Mouse (Mus musculus): ENCODE measurements around the gene Ptpn22. TPM values are rescaled to one million over a fixed set of nuclear protein-coding genes. Genes with fewer than 3 reads are reported as not detected.

Gene Ptpn22
- total and polyA plus RNA-seq, 3 experiments = 21.9 to 90.9 (median 46.9) TPM

DNA sequence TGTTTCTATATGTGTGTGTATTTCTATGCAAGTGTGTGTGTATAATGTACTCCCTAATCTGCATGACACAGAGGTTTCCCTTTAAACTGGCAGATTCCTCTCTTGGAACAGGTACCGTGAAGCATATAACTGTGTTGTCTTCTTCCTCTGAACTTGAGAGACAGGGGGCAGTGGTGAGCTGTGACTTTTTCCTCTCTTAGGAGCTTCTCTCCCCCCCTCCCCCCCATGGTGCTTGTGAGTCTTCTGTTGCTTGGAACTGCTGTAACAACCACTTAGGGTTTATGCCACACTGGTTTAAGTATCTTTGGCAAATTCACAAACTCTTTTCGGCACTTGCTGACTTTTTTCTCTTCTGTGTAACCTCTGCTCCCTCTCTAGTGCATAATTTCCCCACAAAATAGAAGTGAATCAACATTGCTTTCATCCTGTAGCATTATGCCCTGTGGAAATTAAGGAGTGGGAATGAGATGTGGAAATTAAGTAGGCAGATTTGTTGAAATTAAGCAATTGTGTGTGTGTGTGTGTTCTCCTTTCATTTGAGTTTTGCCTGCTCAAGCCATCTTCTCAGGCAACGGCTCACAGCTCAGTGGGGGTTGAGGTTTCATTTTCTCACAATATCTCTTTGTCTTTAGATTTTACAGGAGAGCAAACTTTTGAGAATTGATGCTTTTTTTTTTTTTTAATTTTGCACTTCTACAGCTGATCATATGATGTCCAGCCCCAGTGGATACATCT, 6.9 kb upstream of the Ptpn22 start:
- peak overlapping the region; percentile 7 to 63 (median 53) for H3K4me3 ChIP-seq (replicated peaks in 1 of 3; ENCODE audit: low read depth in 2 of 3, low read length in 2 of 3, poor library complexity in 1 of 3)
- TF ChIP-seq HCFC1 (IDR thresholded peaks at IDR 0.05; ENCODE audit: low read depth, low read length) = peak; percentile 61
- no peak for TF ChIP-seq PAX5 (IDR thresholded peaks at IDR 0.05; ENCODE audit: low read length)
- TF ChIP-seq E2F4 (IDR thresholded peaks at IDR 0.05; ENCODE audit: insufficient replicate concordance, low read depth, low read length) = no peak
- TF ChIP-seq BHLHE40 (IDR thresholded peaks at IDR 0.05; ENCODE audit: low read depth, low read length) = peak; percentile 51
- 0 out of 2 replicates have a peak, but pooled peaks have one; percentile 46 for TF ChIP-seq TCF12 (IDR thresholded peaks at IDR 0.05; ENCODE audit: low read depth, low read length)
- peak; percentile 30 for TF ChIP-seq ETS1 (conservative IDR thresholded peaks at IDR 0.05; ENCODE audit: low read depth, low read length)
- TF ChIP-seq CTCF (conservative IDR thresholded peaks at IDR 0.05 in 1 of 2, IDR thresholded peaks at IDR 0.05 in 1 of 2; ENCODE audit: low read depth in 2 of 2, low read length in 2 of 2) = peak; percentile 46 to 87; a peak in 3 of 4 replicates
- TF ChIP-seq MEF2A (IDR thresholded peaks at IDR 0.05; ENCODE audit: borderline replicate concordance, low read depth, low read length) = peak; percentile 64; the same call in 1 of the 2 replicates
- TF ChIP-seq POLR2AphosphoS2 (IDR thresholded peaks at IDR 0.05; ENCODE audit: low read depth, low read length) = no peak
- no peak for TF ChIP-seq JUND (conservative IDR thresholded peaks at IDR 0.05; ENCODE audit: low read depth, low read length)
- no peak for TF ChIP-seq JUN (IDR thresholded peaks at IDR 0.05; ENCODE audit: insufficient read depth, low read depth, low read length)
- no peak for TF ChIP-seq TBP (conservative IDR thresholded peaks at IDR 0.05; ENCODE audit: low read depth, low read length)
- peak; percentile 85 for TF ChIP-seq CHD2 (IDR thresholded peaks at IDR 0.05; ENCODE audit: low read length)
- TF ChIP-seq GABPA (IDR thresholded peaks at IDR 0.05; ENCODE audit: insufficient replicate concordance, low read depth, low read length) = no peak
- TF ChIP-seq ZC3H11A (IDR thresholded peaks at IDR 0.05; ENCODE audit: low read depth, low read length) = peak; percentile 45; the same call in 1 of the 2 replicates
- TF ChIP-seq NRF1 (IDR thresholded peaks at IDR 0.05; ENCODE audit: low read depth, low read length) = peak; percentile 23; the same call in 1 of the 2 replicates
- TF ChIP-seq SIN3A (IDR thresholded peaks at IDR 0.05; ENCODE audit: low read length) = peak; percentile 88
- peak; percentile 65 for TF ChIP-seq IRF4 (IDR thresholded peaks at IDR 0.05; ENCODE audit: low read depth, low read length)
- TF ChIP-seq POLR2A (IDR thresholded peaks at IDR 0.05; ENCODE audit: low read depth, low read length) = no peak
- peak; percentile 29; the same call in 1 of the 2 replicates for TF ChIP-seq EP300 (IDR thresholded peaks at IDR 0.05; ENCODE audit: low read length)
- TF ChIP-seq ZNF384 (IDR thresholded peaks at IDR 0.05; ENCODE audit: low read depth, low read length) = peak; percentile 55
- TF ChIP-seq RCOR1 (conservative IDR thresholded peaks at IDR 0.05; ENCODE audit: low read depth, low read length) = no peak
- peak; percentile 70; the same call in 1 of the 2 replicates for TF ChIP-seq MYC (IDR thresholded peaks at IDR 0.05; ENCODE audit: low read depth, low read length)
- TF ChIP-seq ZKSCAN1 (IDR thresholded peaks at IDR 0.05; ENCODE audit: borderline replicate concordance, low read depth, low read length) = no peak
- TF ChIP-seq MAZ (IDR thresholded peaks at IDR 0.05; ENCODE audit: low read depth, low read length) = peak; percentile 94
- no peak for TF ChIP-seq USF2 (conservative IDR thresholded peaks at IDR 0.05; ENCODE audit: low read depth, low read length)
- TF ChIP-seq USF1 (IDR thresholded peaks at IDR 0.05; ENCODE audit: low read depth, low read length) = no peak
- TF ChIP-seq MXI1 (IDR thresholded peaks at IDR 0.05; ENCODE audit: low read depth, low read length) = peak; percentile 70
- TF ChIP-seq KAT2A (IDR thresholded peaks at IDR 0.05; ENCODE audit: insufficient replicate concordance, low read length) = no peak
- no peak for TF ChIP-seq MAFK (IDR thresholded peaks at IDR 0.05; ENCODE audit: insufficient replicate concordance, low read length)
- TF ChIP-seq SMC3 (IDR thresholded peaks at IDR 0.05; ENCODE audit: low read depth, low read length) = peak; percentile 82
- TF ChIP-seq ELF1 (IDR thresholded peaks at IDR 0.05; ENCODE audit: low read depth, low read length) = no peak
- TF ChIP-seq MAX (IDR thresholded peaks at IDR 0.05; ENCODE audit: low read length) = no peak
- no peak for TF ChIP-seq UBTF (IDR thresholded peaks at IDR 0.05; ENCODE audit: low read depth, low read length)
- peak; percentile 92 for TF ChIP-seq CHD1 (IDR thresholded peaks at IDR 0.05; ENCODE audit: low read depth, low read length)
- TF ChIP-seq RAD21 (IDR thresholded peaks at IDR 0.05; ENCODE audit: low read depth, low read length) = peak; percentile 84
- no peak for TF ChIP-seq ZMIZ1 (IDR thresholded peaks at IDR 0.05; ENCODE audit: low read depth, low read length)
- TF ChIP-seq NELFE (IDR thresholded peaks at IDR 0.05; ENCODE audit: low read depth, low read length) = peak; percentile 22; the same call in 1 of the 2 replicates
- H3K36me3 ChIP-seq (replicated peaks in 1 of 2; ENCODE audit: control insufficient read depth in 1 of 2, insufficient read depth in 1 of 2, low read length in 1 of 2) = peaks cover 4 to 23% of the 10 kb centered on the region in 2 experiments
- dilution Hi-C loops (cut with MboI; ENCODE audit: extremely low pct_ligation_motif_present, extremely low pct_unique_long_range_greater_than_20kb, low sequenced_read_pairs) (no loop called here), in situ Hi-C loops (cut with MboI; ENCODE audit: low pct_ligation_motif_present, low pct_unique_long_range_greater_than_20kb, low sequenced_read_pairs) (no loop called here)
- H3K79me2 ChIP-seq (replicated peaks; ENCODE audit: control insufficient read depth, extremely low read depth, insufficient read depth, poor library complexity, severe bottlenecking) = peaks cover 18% of the 10 kb centered on the region
- H3K27ac ChIP-seq (ENCODE audit: insufficient read depth, low read depth) = peak overlapping the region; percentile 100
- DNase-seq (ENCODE audit: extremely low read depth) = peak; percentile 96
- H3K9me3 ChIP-seq (replicated peaks; ENCODE audit: low read length) = no peaks in the 10 kb centered on the region
- H3K27me3 ChIP-seq (replicated peaks) = no peaks in the 10 kb centered on the region
- peak overlapping the region; percentile 82 for H3K9ac ChIP-seq (ENCODE audit: insufficient read depth, low read depth)
- H3K4me2 ChIP-seq (ENCODE audit: insufficient read depth, low read depth, poor library complexity, severe bottlenecking) = peak overlapping the region; percentile 100
- H3K4me1 ChIP-seq (ENCODE audit: control insufficient read depth in 1 of 2, insufficient read depth in 2 of 2) = peaks cover 9 to 79% of the 10 kb centered on the region in 2 experiments

All from CH12.LX (cell line).